Mouse (Mus musculus) ES-Bruce4 (cell line): ENCODE measurements around the gene Ackr2. TPM values are rescaled to one million over a fixed set of nuclear protein-coding genes. Genes with fewer than 3 reads are reported as not detected.

Source experiments
- H3K27ac ChIP-seq: 2 replicates; pipeline ENCODE4 v1.5.1; 2012; ENCODE audit warnings: low read length, inconsistent platforms; ENCODE audit not compliant: insufficient read depth
- H3K27me3 ChIP-seq: 2 replicates; pipeline ENCODE4 v1.6.1; 2012; ENCODE audit warnings: mild to moderate bottlenecking, low read length, inconsistent platforms; ENCODE audit not compliant: control insufficient read depth, poor library complexity, insufficient read depth, severe bottlenecking
- H3K36me3 ChIP-seq: 2 replicates; pipeline ENCODE4 v1.6.1; 2012; ENCODE audit warnings: inconsistent platforms, mild to moderate bottlenecking, low read length, moderate library complexity; ENCODE audit not compliant: control insufficient read depth, poor library complexity, insufficient read depth, severe bottlenecking
- H3K4me1 ChIP-seq: one replicate; pipeline ENCODE4 v1.8.1; 2011; ENCODE audit warnings: low read length; ENCODE audit not compliant: control insufficient read depth, insufficient read depth
- H3K4me3 ChIP-seq: 2 replicates; pipeline ENCODE4 v1.5.1; 2011; ENCODE audit warnings: low read depth, mild to moderate bottlenecking, low read length
- H3K9ac ChIP-seq: 2 replicates; pipeline ENCODE4 v1.6.1; 2012; ENCODE audit warnings: low read depth, mild to moderate bottlenecking, inconsistent platforms; ENCODE audit not compliant: poor library complexity, severe bottlenecking
- H3K9me3 ChIP-seq: replicated peaks from 2 replicates; pipeline ENCODE4 v1.6.1; 2012; ENCODE audit warnings: mild to moderate bottlenecking, low read length, inconsistent platforms; ENCODE audit not compliant: control insufficient read depth, poor library complexity, insufficient read depth, severe bottlenecking
- CTCF ChIP-seq: IDR thresholded peaks from one replicate; pipeline ENCODE4 v1.8.1; 2011; ENCODE audit warnings: low read depth, low read length
- EP300 ChIP-seq: IDR thresholded peaks from 2 replicates; pipeline ENCODE4 v1.6.1; 2011; ENCODE audit warnings: low read depth, low read length; ENCODE audit not compliant: insufficient read depth
- POLR2A ChIP-seq: IDR thresholded peaks from one replicate; pipeline ENCODE4 v1.8.1; 2011; ENCODE audit warnings: low read length; ENCODE audit not compliant: insufficient read depth
- polyA plus RNA-seq: library from polyadenylated mRNA; stranded (reverse); fragments of >200 nt; gene quantifications from 2 replicates; pipeline ENCODE4 v1.2.4, GENCODE M21; 2011; ENCODE audit warnings: low read depth; ENCODE audit not compliant: missing spikeins, insufficient read depth, insufficient read length

The Ackr2 gene
- polyA plus RNA-seq, 1 experiment = not detected

DNA sequence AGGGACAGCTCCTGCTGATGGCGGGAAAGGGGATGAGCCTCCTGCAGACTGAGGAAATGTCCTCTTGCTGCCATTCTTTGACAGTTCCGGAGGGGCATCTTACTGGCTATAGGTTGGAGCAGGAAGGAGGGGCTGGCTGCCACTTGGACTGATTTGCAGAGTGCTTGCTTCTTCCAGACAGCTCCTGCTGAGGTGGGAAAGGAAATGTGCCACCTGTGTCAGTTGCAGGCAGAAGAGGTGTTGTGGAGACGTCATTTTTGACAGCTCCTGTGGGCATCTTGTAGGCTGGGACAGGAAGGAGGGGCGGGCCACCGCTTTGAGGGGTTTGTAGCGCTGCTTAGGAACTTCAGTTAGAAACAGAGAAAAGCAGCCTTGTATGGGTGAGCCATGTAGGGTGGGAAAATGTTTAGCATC, 39.3 kb downstream of the Ackr2 start:
- Histone ChIP-seq H3K4me3 (no peak overlapping the region), H3K9ac (no peak overlapping the region)

DNA sequence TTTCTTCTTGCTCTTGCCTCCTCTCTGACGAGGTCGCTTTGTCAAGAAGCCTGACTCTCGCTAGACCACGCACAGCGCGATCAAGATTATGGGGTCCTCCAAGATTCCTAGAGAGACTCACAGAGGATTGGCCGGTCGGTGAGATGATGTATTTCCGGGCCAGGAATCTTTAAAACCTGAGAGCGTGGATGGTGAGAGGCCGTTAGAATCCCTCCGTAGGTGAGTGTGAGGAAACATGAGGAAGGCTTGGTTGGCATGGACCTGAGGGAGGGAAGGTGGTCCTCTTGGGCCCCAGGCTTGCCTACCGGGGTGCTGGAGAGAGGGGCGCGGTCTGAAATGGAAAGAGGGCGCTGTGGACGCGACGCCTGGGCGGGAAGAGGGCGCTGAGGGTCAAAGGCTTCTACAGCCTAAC, 39.8 kb downstream of the Ackr2 start:
- peaks cover 1% of the 10 kb centered on the region; the same call in 1 of the 2 replicates for H3K27me3 ChIP-seq
- H3K4me3 ChIP-seq = no peak overlapping the region
- no peaks in the 10 kb centered on the region for H3K4me1 ChIP-seq
- H3K36me3 ChIP-seq = no peaks in the 10 kb centered on the region
- H3K27ac ChIP-seq = no peak overlapping the region
- H3K9me3 ChIP-seq = no peaks in the 10 kb centered on the region
- no peak overlapping the region for H3K9ac ChIP-seq
- no peak for TF ChIP-seq CTCF
- no peak for TF ChIP-seq POLR2A
- TF ChIP-seq EP300 = no peak

More for the DNA sequence above, 39.3 kb downstream of the Ackr2 start:
- no peak for TF ChIP-seq POLR2A
- TF ChIP-seq EP300 = no peak
- TF ChIP-seq CTCF = no peak
- Histone ChIP-seq H3K9me3 (no peaks in the 10 kb centered on the region), H3K4me1 (no peaks in the 10 kb centered on the region), H3K27me3 (peaks cover 1% of the 10 kb centered on the region; the same call in 1 of the 2 replicates), H3K27ac (no peak overlapping the region), H3K36me3 (no peaks in the 10 kb centered on the region)

DNA sequence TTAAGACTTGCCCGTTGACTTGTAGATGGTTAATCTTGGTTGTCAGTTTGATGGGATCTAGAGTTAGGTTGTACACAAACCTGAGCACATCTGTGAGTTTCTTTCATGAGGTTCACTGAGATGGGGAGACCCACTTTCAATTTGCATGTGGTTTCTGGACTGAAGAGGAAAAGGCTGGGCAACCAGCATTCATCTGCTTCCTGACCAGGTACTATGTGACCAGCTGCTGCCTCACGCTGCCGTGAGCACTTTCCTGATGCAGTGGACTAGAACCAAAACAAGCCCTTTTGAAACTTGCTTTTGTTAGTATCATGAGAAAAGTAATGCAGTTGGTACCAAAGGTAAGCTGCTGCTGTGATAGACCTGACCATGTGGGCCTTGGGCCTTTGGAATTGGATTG, 44.9 kb downstream of the Ackr2 start:
- no peaks in the 10 kb centered on the region; the same call in 1 of the 2 replicates for H3K27me3 ChIP-seq

DNA sequence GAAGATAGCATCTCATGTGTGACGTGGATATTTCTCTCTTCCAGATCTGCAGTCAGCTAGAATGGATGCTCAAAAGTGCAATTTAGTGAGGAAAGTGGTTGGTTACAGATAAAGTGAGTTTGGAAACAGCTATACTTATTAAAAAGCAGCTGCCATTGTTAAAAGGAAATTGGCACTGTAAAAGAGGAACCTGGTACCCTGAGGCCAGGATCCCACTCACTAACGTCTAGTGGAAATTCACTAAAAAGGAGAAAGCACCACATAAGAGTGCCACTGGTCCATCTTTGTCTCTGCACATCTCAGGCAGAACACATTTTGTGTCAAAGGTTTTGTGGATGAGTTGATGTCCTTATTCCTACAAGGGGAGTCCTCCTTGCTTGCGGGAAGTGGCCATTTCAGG, 45.5 kb downstream of the Ackr2 start:
- H3K27me3 ChIP-seq = no peaks in the 10 kb centered on the region; the same call in 1 of the 2 replicates
- H3K9me3 ChIP-seq = no peaks in the 10 kb centered on the region
- H3K9ac ChIP-seq = no peak overlapping the region
- no peak for TF ChIP-seq POLR2A
- no peak for TF ChIP-seq CTCF
- TF ChIP-seq EP300 = no peak
- H3K36me3 ChIP-seq = no peaks in the 10 kb centered on the region
- H3K27ac ChIP-seq = no peak overlapping the region
- no peaks in the 10 kb centered on the region for H3K4me1 ChIP-seq
- H3K4me3 ChIP-seq = no peak overlapping the region

More for the DNA sequence above, 44.9 kb downstream of the Ackr2 start:
- Histone ChIP-seq H3K4me1 (no peaks in the 10 kb centered on the region), H3K9me3 (no peaks in the 10 kb centered on the region), H3K4me3 (no peak overlapping the region), H3K9ac (no peak overlapping the region), H3K36me3 (no peaks in the 10 kb centered on the region), H3K27ac (no peak overlapping the region)
- TF ChIP-seq CTCF = no peak
- TF ChIP-seq POLR2A = no peak
- TF ChIP-seq EP300 = no peak

DNA sequence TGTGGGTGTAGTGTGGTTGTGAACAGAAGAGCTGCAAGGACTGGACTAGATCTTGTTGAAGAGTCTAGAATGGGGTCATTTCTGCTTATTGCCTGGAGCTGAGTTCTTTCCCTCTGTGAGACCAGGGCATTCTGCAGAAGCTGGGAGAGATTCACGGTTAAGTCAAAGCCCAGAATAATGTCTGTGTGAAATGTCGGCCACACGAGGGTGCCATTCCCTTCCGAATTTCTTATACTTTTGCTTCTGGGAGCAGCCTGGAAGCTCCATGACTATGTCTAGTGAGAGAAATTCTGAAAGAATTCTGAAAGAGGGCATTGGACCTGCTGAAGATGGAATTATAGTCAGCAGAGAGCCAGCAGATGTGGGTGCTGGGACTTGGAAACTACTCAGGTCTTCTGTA, 49.6 kb downstream of the Ackr2 start:
- Histone ChIP-seq H3K27ac (no peak overlapping the region), H3K9me3 (no peaks in the 10 kb centered on the region), H3K4me1 (no peaks in the 10 kb centered on the region), H3K27me3 (no peaks in the 10 kb centered on the region; the same call in 1 of the 2 replicates), H3K9ac (no peak overlapping the region), H3K4me3 (no peak overlapping the region), H3K36me3 (no peaks in the 10 kb centered on the region)
- TF ChIP-seq CTCF (no peak), EP300 (no peak), POLR2A (no peak)

DNA sequence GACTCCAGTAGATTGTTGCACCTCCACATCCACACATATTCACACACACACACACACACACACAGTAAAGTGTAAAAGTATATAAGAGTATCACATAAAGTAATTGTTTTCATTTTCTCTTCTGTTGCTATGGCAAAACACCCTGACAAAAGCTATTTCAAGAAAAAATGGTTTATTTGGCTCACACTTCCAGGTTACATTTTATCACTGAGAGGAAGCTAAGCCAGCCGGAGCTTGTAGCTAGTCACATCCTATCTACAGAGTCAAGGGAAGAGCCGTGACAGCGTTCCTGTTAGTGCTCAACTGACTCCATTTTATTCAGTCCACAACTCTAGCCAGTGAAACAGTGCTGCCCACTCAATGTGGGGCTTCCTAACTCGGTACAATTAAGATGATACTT, 50.3 kb downstream of the Ackr2 start:
- TF ChIP-seq POLR2A = no peak
- no peak for TF ChIP-seq CTCF
- no peak for TF ChIP-seq EP300
- H3K4me1 ChIP-seq = no peaks in the 10 kb centered on the region

More for the DNA sequence above, 50.3 kb downstream of the Ackr2 start:
- H3K27me3 ChIP-seq = no peaks in the 10 kb centered on the region; the same call in 1 of the 2 replicates
- no peak overlapping the region for H3K9ac ChIP-seq
- H3K9me3 ChIP-seq = no peaks in the 10 kb centered on the region
- no peaks in the 10 kb centered on the region for H3K36me3 ChIP-seq
- H3K4me3 ChIP-seq = no peak overlapping the region
- H3K27ac ChIP-seq = no peak overlapping the region
